In genomic region chr11:117821868-117822267, GRCm38 (mm10) we compare ENCODE assay signal across 1 mouse cellular context.
A peak's percentile ranks its signal among the peaks of the same experiment; 100 is the strongest.
TF ChIP-seq lines count a peak whose summit lies in the region.

No protein-coding gene starts in this region.

TF ChIP-seq in CH12.LX, 34 proteins besides CTCF, POLR2A, EP300 and RAD21:
- TF ChIP-seq USF1 (IDR thresholded peaks at IDR 0.05; ENCODE audit: low read depth, low read length) (no peak), ZC3H11A (IDR thresholded peaks at IDR 0.05; ENCODE audit: low read depth, low read length) (no peak), SMC3 (IDR thresholded peaks at IDR 0.05; ENCODE audit: low read depth, low read length) (0 out of 2 replicates have a peak, but pooled peaks have one; percentile 1), CHD1 (IDR thresholded peaks at IDR 0.05; ENCODE audit: low read depth, low read length) (no peak), E2F4 (IDR thresholded peaks at IDR 0.05; ENCODE audit: insufficient replicate concordance, low read depth, low read length) (no peak), GABPA (IDR thresholded peaks at IDR 0.05; ENCODE audit: insufficient replicate concordance, low read depth, low read length) (no peak), NRF1 (IDR thresholded peaks at IDR 0.05; ENCODE audit: low read depth, low read length) (no peak), POLR2AphosphoS2 (IDR thresholded peaks at IDR 0.05; ENCODE audit: low read depth, low read length) (peak; percentile 44; the same call in 1 of the 2 replicates), TCF12 (IDR thresholded peaks at IDR 0.05; ENCODE audit: low read depth, low read length) (no peak), ELF1 (IDR thresholded peaks at IDR 0.05; ENCODE audit: low read depth, low read length) (no peak)
TF ChIP-seq in CH12.LX: peak in this region for 2.
